Mouse (Mus musculus): ENCODE measurements at regions not wholly inside any gene's neighbourhood (a gene's known extent, or its start where the extent isn't known, plus 50 kb on each side); places are given as distances from the start of the nearest gene placed in this dataset.
A peak's percentile ranks its signal among the peaks of the same experiment; 100 is the strongest.
"Not testable (repeated sequence)": the region's sequence is repeated elsewhere in the genome, so short reads cannot be mapped to it uniquely, and the experiment has no call there.

DNA sequence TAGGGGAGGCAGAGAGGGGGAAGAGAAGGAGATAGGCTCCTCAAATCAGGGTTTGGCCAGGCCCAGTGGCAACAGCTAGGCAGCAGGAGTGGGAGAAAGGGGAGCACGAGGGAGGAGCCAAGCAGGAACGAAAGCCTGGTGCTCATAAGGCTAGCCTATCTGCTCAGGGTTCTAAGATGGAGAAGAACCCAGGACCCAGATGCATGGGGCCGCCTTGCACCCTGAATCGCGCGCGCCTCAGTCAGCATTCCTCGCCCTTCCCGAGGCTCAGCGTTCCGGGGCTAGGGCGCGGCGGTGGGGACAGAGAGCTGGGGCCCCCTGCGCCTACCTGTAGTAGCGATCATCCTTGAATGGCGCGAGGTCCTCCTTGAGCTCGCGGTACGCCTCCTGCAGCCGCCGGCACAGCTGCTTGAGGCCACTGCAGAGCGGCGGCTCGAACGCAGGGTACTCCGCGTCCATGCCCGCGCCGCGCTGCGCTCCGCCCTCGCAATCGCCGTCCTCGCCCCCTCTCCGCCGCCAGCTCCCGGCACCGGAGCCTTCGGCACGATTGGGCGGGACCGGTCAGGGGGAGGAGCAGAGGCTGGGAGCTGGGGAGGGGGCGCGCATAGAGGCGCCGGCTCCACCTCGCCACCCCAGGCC is 60.1 kb downstream of the Dynlt1b start:
- not testable (repeated sequence) for DNase-seq

GRCm38 (mm10) chr17:6490565-6490935 is 60.6 kb downstream of the Dynlt1b start:
- not testable (repeated sequence) for DNase-seq

GRCm38 (mm10) chr17:6492501-6492900 is 62.6 kb downstream of the Dynlt1b start:
- DNase-seq: not testable (repeated sequence)

GRCm38 (mm10) chr17:6492950-6493349 is 63.0 kb downstream of the Dynlt1b start:
- DNase-seq: peak; percentile 70

DNA sequence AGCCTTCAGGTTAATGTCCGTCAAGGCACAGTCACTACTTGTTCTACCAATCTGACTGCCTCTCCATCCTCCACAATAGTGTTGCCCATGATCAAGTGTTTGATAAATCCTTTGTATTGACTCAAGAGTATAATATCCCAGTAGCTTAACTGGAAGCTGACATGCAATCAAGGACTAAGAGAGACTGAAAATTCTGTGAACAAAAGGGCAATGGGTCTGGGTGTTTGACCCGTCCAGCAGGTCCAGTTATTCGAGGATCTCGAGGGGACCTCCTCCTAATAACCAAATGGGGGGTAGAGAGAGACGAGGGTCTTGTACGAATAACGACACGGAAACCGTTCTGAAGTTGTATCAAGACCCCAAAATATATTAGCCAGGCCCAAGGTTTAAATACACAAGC is 66.6 kb downstream of the Dynlt1b start:
- not testable (repeated sequence) for DNase-seq

DNA sequence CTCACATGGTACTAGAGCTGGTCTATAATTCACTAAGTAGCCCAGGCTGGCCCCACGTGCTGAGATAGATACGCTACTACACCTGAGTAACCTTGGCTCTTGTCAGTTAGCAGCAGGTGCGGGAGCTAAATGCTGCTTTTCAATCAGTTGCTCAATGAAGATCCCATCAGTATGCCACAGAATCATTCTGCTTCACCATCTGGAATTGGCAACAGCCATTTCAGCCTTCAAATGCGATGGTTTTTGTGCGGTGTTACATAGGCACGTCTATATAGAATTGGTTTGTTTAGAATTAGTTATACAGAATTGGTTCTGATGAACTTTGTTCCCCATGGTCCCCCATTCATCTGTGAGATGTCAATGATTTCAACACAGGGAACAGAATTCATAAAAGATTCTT is 72.8 kb downstream of the Dynlt1b start:
- not testable (repeated sequence) for DNase-seq

DNA sequence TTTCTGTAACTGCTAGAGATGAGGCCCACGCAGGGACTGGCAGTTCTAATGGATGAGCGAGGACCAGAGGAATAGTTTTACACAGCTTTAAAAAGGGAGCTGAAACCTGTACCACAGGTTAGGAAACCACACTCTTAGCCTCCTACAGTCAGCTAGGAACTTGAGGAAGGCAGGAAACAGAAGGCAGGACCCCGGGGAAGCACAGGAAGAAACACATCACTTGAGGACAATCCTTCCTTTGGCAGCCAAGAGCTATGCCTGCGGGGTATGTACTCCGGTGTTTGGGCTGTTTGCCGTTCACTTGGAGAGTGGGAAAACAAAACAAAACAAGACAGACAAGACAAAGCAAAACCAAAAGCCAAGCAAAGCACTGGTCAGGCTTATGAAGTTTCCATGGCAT is 76.0 kb downstream of the Dynlt1b start:
- DNase-seq: not testable (repeated sequence)

DNA sequence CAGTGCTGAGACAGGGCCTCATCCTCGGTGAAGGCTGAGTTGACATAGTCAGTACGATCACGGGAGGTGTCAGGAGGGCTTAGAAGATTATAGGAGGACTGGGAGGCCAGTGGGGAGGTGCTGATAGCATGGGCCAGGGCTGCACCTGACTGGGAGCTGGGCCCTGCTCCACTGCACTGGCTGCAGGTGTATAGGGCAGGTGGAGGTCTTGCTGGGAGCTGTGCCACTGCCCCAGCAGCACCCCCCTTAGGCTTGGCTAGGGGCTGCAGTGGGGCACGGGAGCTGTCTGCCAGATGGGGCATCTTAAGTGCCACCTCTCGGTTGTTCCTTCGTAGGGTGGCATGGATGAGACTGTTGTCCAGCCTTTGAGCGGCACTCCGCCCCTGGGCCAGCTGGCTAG is 85.2 kb downstream of the Dynlt1b start:
- DNase-seq: not testable (repeated sequence)

DNA sequence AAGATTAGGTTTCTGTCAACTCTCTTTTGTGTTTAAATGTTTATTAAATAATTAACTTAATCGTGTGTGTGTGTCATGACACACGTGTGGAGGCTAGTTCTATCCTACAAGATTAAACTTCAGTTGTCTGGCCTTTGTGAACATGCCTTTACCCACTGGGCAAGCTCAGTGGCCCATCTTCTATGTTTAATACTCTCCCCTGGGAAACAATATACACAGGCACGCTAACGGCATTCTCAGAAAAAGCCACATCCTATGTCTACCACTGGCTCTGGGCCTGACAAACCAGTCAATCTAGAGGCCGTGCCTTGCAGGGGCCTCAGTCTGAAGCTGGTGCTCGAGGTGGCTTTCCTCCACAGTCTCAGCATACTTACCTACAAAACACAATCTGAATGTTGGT is 82.4 kb upstream of the Dynlt1c start:
- DNase-seq: not testable (repeated sequence)

- not testable (repeated sequence) for DNase-seq
Observed at GRCm38 (mm10) chr17:6520001-6520400, 81.5 kb upstream of the Dynlt1c start.

- DNase-seq: not testable (repeated sequence)
Observed at GRCm38 (mm10) chr17:6520751-6521150, 80.7 kb upstream of the Dynlt1c start.

- not testable (repeated sequence) for DNase-seq
Observed at GRCm38 (mm10) chr17:6522185-6522584, 79.3 kb upstream of the Dynlt1c start.

- DNase-seq: not testable (repeated sequence)
Observed at GRCm38 (mm10) chr17:6538723-6539122, 62.7 kb upstream of the Dynlt1c start.

GRCm38 (mm10) chr17:6547064-6547760 is 54.3 kb upstream of the Dynlt1c start:
- not testable (repeated sequence) for DNase-seq

DNA sequence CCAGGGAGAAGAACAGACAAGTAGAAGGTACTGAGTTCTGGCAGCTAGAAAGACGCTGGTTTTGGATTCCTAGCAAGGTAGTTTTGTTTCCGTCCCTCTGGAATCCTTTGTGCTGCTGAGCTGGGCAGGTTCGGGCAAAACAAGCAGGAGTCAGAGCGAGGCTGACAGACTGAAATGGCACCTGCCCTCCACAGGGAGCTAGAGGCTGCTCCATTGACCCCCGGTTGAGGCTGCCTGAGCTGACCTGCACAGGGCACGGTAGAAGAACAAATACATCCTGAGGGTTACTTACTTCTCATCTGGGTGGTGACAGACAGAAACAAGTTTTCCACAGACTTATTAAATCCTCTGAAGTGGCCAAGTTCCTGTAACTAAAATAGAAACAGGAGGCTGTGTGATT is 53.5 kb upstream of the Dynlt1c start:
- not testable (repeated sequence) for DNase-seq
